Mouse (Mus musculus) heart, postnatal 0 days (tissue): ENCODE measurements around the gene Zbtb12. TPM values are rescaled to one million over a fixed set of nuclear protein-coding genes. Genes with fewer than 3 reads are reported as not detected.
A peak's percentile ranks its signal among the peaks of the same experiment; 100 is the strongest.

ENCODE experiments used
- ATAC-seq: fragments of 200-750 bp; cut with Nextera tagmentation; 2 replicates; pipeline ENCODE4 v1.8.0; 2017; ENCODE audit warnings: low read depth, moderate number of reproducible peaks, moderate library complexity; ENCODE audit not compliant: insufficient read depth
- DNase-seq: peaks from one replicate; pipeline ENCODE4 v3.0.0-alpha.2; 2016; ENCODE audit warnings: low spot score
- H3K27ac ChIP-seq: fragments of 300-500 bp; sonication (generic); 2 replicates; pipeline ENCODE4 v1.5.1; 2014; ENCODE audit warnings: low read depth, mild to moderate bottlenecking
- H3K27me3 ChIP-seq: fragments of 300-500 bp; sonication (generic); 2 replicates; pipeline ENCODE4 v1.6.1; 2014; ENCODE audit warnings: low read length, mixed read lengths; ENCODE audit not compliant: control insufficient read depth, insufficient read depth
- H3K36me3 ChIP-seq: fragments of 300-500 bp; sonication (generic); replicated peaks from 2 replicates; pipeline ENCODE4 v1.6.1; 2014; ENCODE audit warnings: low read length, mixed read lengths; ENCODE audit not compliant: control insufficient read depth, insufficient read depth
- H3K4me1 ChIP-seq: fragments of 300-500 bp; sonication (generic); 2 replicates; pipeline ENCODE4 v1.6.1; 2014; ENCODE audit warnings: antibody characterized with exemption; ENCODE audit not compliant: control insufficient read depth, insufficient read depth
- H3K4me2 ChIP-seq: fragments of 300-500 bp; sonication (generic); 2 replicates; pipeline ENCODE4 v1.6.1; 2014; ENCODE audit warnings: low read depth, mild to moderate bottlenecking, low read length, moderate library complexity
- H3K4me3 ChIP-seq: fragments of 300-500 bp; sonication (generic); 2 replicates; pipeline ENCODE4 v1.5.1; 2014; ENCODE audit warnings: low read depth, low read length
- H3K9ac ChIP-seq: fragments of 300-500 bp; sonication (generic); replicated peaks from 2 replicates; pipeline ENCODE4 v1.6.1; 2014; ENCODE audit warnings: low read depth, low read length, mixed read lengths
- H3K9me3 ChIP-seq: fragments of 300-500 bp; sonication (generic); replicated peaks from 2 replicates; pipeline ENCODE4 v1.6.1; 2016; ENCODE audit warnings: low read length; ENCODE audit not compliant: control insufficient read depth
- CTCF ChIP-seq: IDR thresholded peaks from 2 replicates; pipeline ENCODE4 v1.5.1; 2016; ENCODE audit warnings: antibody characterized with exemption, control low read depth, low read depth
- EP300 ChIP-seq: IDR thresholded peaks from 2 replicates; pipeline ENCODE4 v1.6.1; 2016; ENCODE audit warnings: antibody characterized with exemption, low read depth
- WGBS: fragments of 180-500 bp; shearing (Covaris S2); extraction: QIAGEN DNeasy Blood & Tissue Kit; methylation state at CpG from one replicate; pipeline ENCODE4 v1.1.7; 2014; 5-methylcytosine and 5-hydroxymethylcytosine counted together
- polyA plus RNA-seq: library from polyadenylated mRNA; unstranded; fragments of >200 nt; fragmentation: Nextera tagmentation; extraction: Ambion mirVana; gene quantifications from 2 replicates; pipeline ENCODE4 v1.2.1, GENCODE M21; 2015
- total RNA-seq: library from RNA; depleted of rRNA; stranded (reverse); fragments of >200 nt; gene quantifications from 2 replicates; pipeline ENCODE4 v1.2.3, GENCODE M21; 2014; ENCODE audit warnings: low replicate concordance

Zbtb12 gene
- total and polyA plus RNA-seq, 2 experiments from 2014 or later: 0.63 to 7.6 TPM

GRCm38 (mm10) chr17:34874321-34874720 lies 5.0 kb upstream of the Zbtb12 start:
- no peak for TF ChIP-seq CTCF
- TF ChIP-seq EP300: no peak
- H3K9me3 ChIP-seq: no peaks in the 10 kb centered on the region
- no peak overlapping the region for H3K27ac ChIP-seq
- H3K4me2 ChIP-seq: no peak overlapping the region
- H3K4me3 ChIP-seq: no peak overlapping the region
- H3K9ac ChIP-seq: no peak overlapping the region
- 94% methylated on average over 6 of the region's 6 CpGs for WGBS
- H3K36me3 ChIP-seq: no peaks in the 10 kb centered on the region
- H3K4me1 ChIP-seq: no peaks in the 10 kb centered on the region
- DNase-seq (no peak), ATAC-seq (no peak)
- H3K27me3 ChIP-seq: 0 out of 2 replicates have a peak, but pooled peaks cover 3% of the 10 kb centered on the region

- Histone ChIP-seq H3K4me1 (no peaks in the 10 kb centered on the region), H3K27me3 (no peaks in the 10 kb centered on the region), H3K9me3 (no peaks in the 10 kb centered on the region), H3K4me3 (no peak overlapping the region), H3K4me2 (no peak overlapping the region), H3K9ac (no peak overlapping the region), H3K27ac (no peak overlapping the region), H3K36me3 (no peaks in the 10 kb centered on the region)
- TF ChIP-seq CTCF: no peak
- TF ChIP-seq EP300: no peak
- DNase-seq (no peak), ATAC-seq (no peak)
Measured at GRCm38 (mm10) chr17:34881166-34881565, 1.9 kb downstream of the Zbtb12 start.

GRCm38 (mm10) chr17:34881683-34882310 lies 2.5 kb downstream of the Zbtb12 start, which contains the start of gene Gm20547:
Gene Gm20547 (minus strand): TSS chr17:34882042.
- no peaks in the 10 kb centered on the region for H3K27me3 ChIP-seq
- DNase-seq (no peak), ATAC-seq (no peak)
- H3K27ac ChIP-seq: no peak within 1 kb of the TSS
- peak within 1 kb of the TSS; percentile 38 for H3K4me2 ChIP-seq
- no peaks in the 10 kb centered on the region for H3K4me1 ChIP-seq
- H3K4me3 ChIP-seq: no peak within 1 kb of the TSS
- H3K36me3 ChIP-seq: no peaks in the 10 kb centered on the region
- no peak within 1 kb of the TSS for H3K9ac ChIP-seq
- no peaks in the 10 kb centered on the region for H3K9me3 ChIP-seq
- TF ChIP-seq EP300: no peak
- TF ChIP-seq CTCF: no peak
- WGBS: 12% methylated on average over 15 of the region's 15 CpGs

GRCm38 (mm10) chr17:34883332-34883731 lies 4.0 kb downstream of the Zbtb12 start:
- Histone ChIP-seq H3K4me2 (no peak overlapping the region), H3K4me3 (no peak overlapping the region), H3K9ac (no peak overlapping the region), H3K9me3 (no peaks in the 10 kb centered on the region), H3K4me1 (no peaks in the 10 kb centered on the region), H3K27me3 (no peaks in the 10 kb centered on the region), H3K36me3 (no peaks in the 10 kb centered on the region), H3K27ac (no peak overlapping the region)
- 60% methylated on average over 3 of the region's 3 CpGs for WGBS
- DNase-seq: no peak
- no peak for ATAC-seq
- TF ChIP-seq EP300 (no peak), CTCF (no peak)

- TF ChIP-seq CTCF: no peak
- TF ChIP-seq EP300: no peak
- H3K27me3 ChIP-seq: no peaks in the 10 kb centered on the region
- no peak overlapping the region for H3K9ac ChIP-seq
- H3K4me3 ChIP-seq: no peak overlapping the region
- DNase-seq (no peak), ATAC-seq (no peak)
- no peaks in the 10 kb centered on the region for H3K36me3 ChIP-seq
- H3K27ac ChIP-seq: no peak overlapping the region
- WGBS: 82% methylated on average over 6 of the region's 6 CpGs
- H3K4me2 ChIP-seq: no peak overlapping the region
- H3K9me3 ChIP-seq: no peaks in the 10 kb centered on the region
- no peaks in the 10 kb centered on the region for H3K4me1 ChIP-seq
Measured at GRCm38 (mm10) chr17:34884704-34885103, 5.4 kb downstream of the Zbtb12 start.

GRCm38 (mm10) chr17:34885615-34886014 lies 6.3 kb downstream of the Zbtb12 start:
- WGBS: 53% methylated on average over 3 of the region's 3 CpGs
- no peaks in the 10 kb centered on the region for H3K27me3 ChIP-seq
- no peaks in the 10 kb centered on the region for H3K9me3 ChIP-seq
- TF ChIP-seq EP300 (no peak), CTCF (no peak)
- H3K4me3 ChIP-seq: no peak overlapping the region
- H3K27ac ChIP-seq: no peak overlapping the region
- H3K4me2 ChIP-seq: no peak overlapping the region
- H3K4me1 ChIP-seq: no peaks in the 10 kb centered on the region
- DNase-seq: no peak
- no peaks in the 10 kb centered on the region for H3K36me3 ChIP-seq
- ATAC-seq: no peak
- H3K9ac ChIP-seq: no peak overlapping the region
